Mouse (Mus musculus) midbrain, embryonic 16.5 days (tissue): ENCODE measurements around the gene Skap1. TPM values are rescaled to one million over a fixed set of nuclear protein-coding genes. Genes with fewer than 3 reads are reported as not detected.
A peak's percentile ranks its signal among the peaks of the same experiment; 100 is the strongest.

Experiments used
- ATAC-seq: fragments of 200-750 bp; cut with Nextera tagmentation; 2 replicates; pipeline ENCODE4 v1.8.0; 2017; ENCODE audit warnings: moderate TSS enrichment
- H3K27ac ChIP-seq: fragments of 300-500 bp; sonication (generic); 2 replicates; pipeline ENCODE4 v1.5.1; 2014; ENCODE audit warnings: mild to moderate bottlenecking, low read length, mixed read lengths
- H3K27me3 ChIP-seq: fragments of 300-500 bp; sonication (generic); 2 replicates; pipeline ENCODE4 v1.6.1; 2014; ENCODE audit warnings: low read depth, low read length, mixed read lengths; ENCODE audit not compliant: control insufficient read depth, insufficient read depth
- H3K36me3 ChIP-seq: fragments of 300-500 bp; sonication (generic); 2 replicates; pipeline ENCODE4 v1.6.1; 2014; ENCODE audit warnings: mild to moderate bottlenecking, low read length, moderate library complexity, mixed read lengths; ENCODE audit not compliant: control insufficient read depth, insufficient read depth
- H3K4me1 ChIP-seq: fragments of 300-500 bp; sonication (generic); 2 replicates; pipeline ENCODE4 v1.6.1; 2014; ENCODE audit warnings: mild to moderate bottlenecking, low read length, mixed read lengths; ENCODE audit not compliant: control insufficient read depth, insufficient read depth
- H3K4me2 ChIP-seq: fragments of 300-500 bp; sonication (generic); 2 replicates; pipeline ENCODE4 v1.6.1; 2014; ENCODE audit warnings: mild to moderate bottlenecking, low read length, mixed read lengths
- H3K4me3 ChIP-seq: fragments of 300-500 bp; sonication (generic); 2 replicates; pipeline ENCODE4 v1.5.1; 2014; ENCODE audit warnings: low read depth, mild to moderate bottlenecking, low read length, moderate library complexity, mixed read lengths
- H3K9ac ChIP-seq: fragments of 300-500 bp; sonication (generic); 2 replicates; pipeline ENCODE4 v1.6.1; 2014; ENCODE audit warnings: low read depth, low read length, mixed read lengths
- H3K9me3 ChIP-seq: fragments of 300-500 bp; sonication (generic); replicated peaks from 2 replicates; pipeline ENCODE4 v1.6.1; 2014; ENCODE audit warnings: mild to moderate bottlenecking, low read length, mixed read lengths; ENCODE audit not compliant: control insufficient read depth, poor library complexity, severe bottlenecking
- WGBS: fragments of 180-500 bp; shearing (Covaris S2); extraction: QIAGEN DNeasy Blood & Tissue Kit; methylation state at CpG from one replicate; pipeline ENCODE4 v1.1.7; 2014; 5-methylcytosine and 5-hydroxymethylcytosine counted together
- polyA plus RNA-seq: library from polyadenylated mRNA; unstranded; fragments of >200 nt; fragmentation: Nextera tagmentation; extraction: Ambion mirVana; gene quantifications from 2 replicates; pipeline ENCODE4 v1.2.1, GENCODE M21; 2015

Skap1 gene
- polyA plus RNA-seq, 1 experiment from 2014 or later: 3.6 TPM

- Histone ChIP-seq H3K36me3 (no peaks in the 10 kb centered on the region), H3K9me3 (no peaks in the 10 kb centered on the region), H3K4me3 (no peak overlapping the region), H3K27ac (peak overlapping the region; percentile 23; the same call in 1 of the 2 replicates), H3K4me1 (no peaks in the 10 kb centered on the region), H3K9ac (no peak overlapping the region), H3K4me2 (peak overlapping the region; percentile 18), H3K27me3 (no peaks in the 10 kb centered on the region)
- ATAC-seq: no peak
- WGBS: 57% methylated on average over 16 of the region's 16 CpGs
Measured at GRCm38 (mm10) chr11:96526137-96526621, 61.8 kb downstream of the Skap1 start.

GRCm38 (mm10) chr11:96531757-96532433 lies 67.5 kb downstream of the Skap1 start:
- Histone ChIP-seq H3K27ac (no peak overlapping the region), H3K36me3 (no peaks in the 10 kb centered on the region), H3K9ac (no peak overlapping the region), H3K9me3 (no peaks in the 10 kb centered on the region), H3K4me2 (no peak overlapping the region), H3K4me3 (no peak overlapping the region), H3K4me1 (peaks cover 2% of the 10 kb centered on the region; the same call in 1 of the 2 replicates), H3K27me3 (no peaks in the 10 kb centered on the region)
- no peak for ATAC-seq
- whole genome bisulfite sequencing: 70% methylated on average over 13 of the region's 13 CpGs

GRCm38 (mm10) chr11:96534531-96534930 lies 70.1 kb downstream of the Skap1 start:
- Histone ChIP-seq H3K36me3 (no peaks in the 10 kb centered on the region), H3K9me3 (no peaks in the 10 kb centered on the region), H3K4me1 (peaks cover 2% of the 10 kb centered on the region; the same call in 1 of the 2 replicates), H3K27me3 (no peaks in the 10 kb centered on the region), H3K4me3 (no peak overlapping the region), H3K9ac (no peak overlapping the region), H3K4me2 (no peak overlapping the region), H3K27ac (no peak overlapping the region)
- ATAC-seq: no peak
- 72% methylated on average over 2 of the region's 2 CpGs for WGBS

GRCm38 (mm10) chr11:96536146-96536545 lies 71.8 kb downstream of the Skap1 start:
- WGBS: 24% methylated on average over 5 of the region's 5 CpGs
- no peak overlapping the region for H3K27ac ChIP-seq
- H3K27me3 ChIP-seq: no peaks in the 10 kb centered on the region
- H3K9ac ChIP-seq: no peak overlapping the region
- no peak for ATAC-seq
- H3K36me3 ChIP-seq: no peaks in the 10 kb centered on the region
- no peak overlapping the region for H3K4me2 ChIP-seq
- no peaks in the 10 kb centered on the region for H3K9me3 ChIP-seq
- H3K4me3 ChIP-seq: no peak overlapping the region
- peaks cover 2% of the 10 kb centered on the region; the same call in 1 of the 2 replicates for H3K4me1 ChIP-seq

- no peaks in the 10 kb centered on the region for H3K36me3 ChIP-seq
- no peaks in the 10 kb centered on the region for H3K27me3 ChIP-seq
- no peak overlapping the region for H3K9ac ChIP-seq
- no peaks in the 10 kb centered on the region for H3K4me1 ChIP-seq
- H3K4me3 ChIP-seq: no peak overlapping the region
- H3K9me3 ChIP-seq: no peaks in the 10 kb centered on the region
- no peak for ATAC-seq
- H3K27ac ChIP-seq: no peak overlapping the region
- 66% methylated on average over 7 of the region's 7 CpGs for WGBS
- H3K4me2 ChIP-seq: no peak overlapping the region
Measured at GRCm38 (mm10) chr11:96542003-96542402, 77.6 kb downstream of the Skap1 start.

GRCm38 (mm10) chr11:96542561-96542960 lies 78.2 kb downstream of the Skap1 start:
- no peaks in the 10 kb centered on the region for H3K36me3 ChIP-seq
- H3K4me3 ChIP-seq: no peak overlapping the region
- no peaks in the 10 kb centered on the region for H3K27me3 ChIP-seq
- H3K27ac ChIP-seq: no peak overlapping the region
- no peak for ATAC-seq
- H3K4me1 ChIP-seq: no peaks in the 10 kb centered on the region
- no peak overlapping the region for H3K4me2 ChIP-seq
- WGBS: 78% methylated on average over 7 of the region's 7 CpGs
- H3K9me3 ChIP-seq: no peaks in the 10 kb centered on the region
- no peak overlapping the region for H3K9ac ChIP-seq

GRCm38 (mm10) chr11:96546428-96546827 lies 82.0 kb downstream of the Skap1 start:
- Histone ChIP-seq H3K4me1 (no peaks in the 10 kb centered on the region), H3K4me3 (no peak overlapping the region), H3K9me3 (no peaks in the 10 kb centered on the region), H3K36me3 (no peaks in the 10 kb centered on the region), H3K27me3 (peaks cover 2% of the 10 kb centered on the region), H3K4me2 (no peak overlapping the region), H3K27ac (no peak overlapping the region), H3K9ac (no peak overlapping the region)
- WGBS: 70% methylated on average over 8 of the region's 8 CpGs
- ATAC-seq: no peak

- no peaks in the 10 kb centered on the region for H3K36me3 ChIP-seq
- no peak overlapping the region for H3K4me2 ChIP-seq
- WGBS: 86% methylated on average over 9 of the region's 9 CpGs
- no peaks in the 10 kb centered on the region for H3K4me1 ChIP-seq
- ATAC-seq: no peak
- H3K4me3 ChIP-seq: no peak overlapping the region
- H3K9ac ChIP-seq: no peak overlapping the region
- peaks cover 7% of the 10 kb centered on the region for H3K27me3 ChIP-seq
- H3K9me3 ChIP-seq: no peaks in the 10 kb centered on the region
- H3K27ac ChIP-seq: no peak overlapping the region
Measured at GRCm38 (mm10) chr11:96550960-96551703, 86.7 kb downstream of the Skap1 start.

GRCm38 (mm10) chr11:96553091-96553490 lies 88.7 kb downstream of the Skap1 start:
- peaks cover 7% of the 10 kb centered on the region for H3K27me3 ChIP-seq
- H3K4me1 ChIP-seq: no peaks in the 10 kb centered on the region
- no peaks in the 10 kb centered on the region for H3K36me3 ChIP-seq
- H3K4me2 ChIP-seq: peak overlapping the region; percentile 46
- no peak for ATAC-seq
- no peak overlapping the region for H3K9ac ChIP-seq
- 17% methylated on average over 15 of the region's 15 CpGs for WGBS
- H3K9me3 ChIP-seq: no peaks in the 10 kb centered on the region
- H3K4me3 ChIP-seq: no peak overlapping the region
- H3K27ac ChIP-seq: no peak overlapping the region
